Mouse (Mus musculus): ENCODE results near the gene Six1.

DNA sequence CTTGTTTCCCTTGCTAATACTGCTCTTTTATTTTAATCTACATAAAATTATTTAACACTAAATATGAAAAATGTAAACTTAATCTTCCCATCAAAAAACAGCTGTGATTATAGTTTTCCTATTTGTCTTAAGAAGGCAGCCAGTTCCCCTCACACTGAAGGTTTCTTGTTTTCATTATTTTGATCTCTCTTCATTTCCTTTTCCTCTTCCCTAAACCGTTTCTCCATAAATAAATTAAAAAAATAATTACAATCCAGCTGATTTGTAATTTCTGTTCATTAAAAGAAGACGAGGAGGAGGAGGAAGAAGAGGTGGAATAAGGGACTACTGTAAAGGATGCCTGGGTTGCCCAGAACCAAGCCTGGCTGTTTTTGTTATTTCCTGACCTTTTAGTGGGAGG is 10.8 kb downstream of the Six1 start:
- TF ChIP-seq CTCF (conservative IDR thresholded peaks at IDR 0.05; ENCODE audit: low read length): no peak
- TF ChIP-seq NANOG (IDR thresholded peaks at IDR 0.05; ENCODE audit: borderline replicate concordance, low read length): no peak
- TF ChIP-seq POU5F1 (IDR thresholded peaks at IDR 0.05; ENCODE audit: borderline replicate concordance, low read length): no peak

Data from E14TG2a.4 (cell line).